Mouse (Mus musculus) myocyte (in vitro differentiated cells): ENCODE results near the gene Myh14.

Experiments
- E2F4 ChIP-seq: IDR thresholded peaks from one replicate; pipeline ENCODE4 v1.6.1; 2011; ENCODE audit warnings: mild to moderate bottlenecking, control low read depth, moderate library complexity; ENCODE audit not compliant: insufficient read depth
- MAX ChIP-seq: IDR thresholded peaks from one replicate; pipeline ENCODE4 v1.6.1; 2011; ENCODE audit warnings: low read depth, mild to moderate bottlenecking, control low read depth
- MYOD1 ChIP-seq, 3 experiments: IDR thresholded peaks; one replicate each; pipeline ENCODE4 v1.6.1; 2011; ENCODE audit warnings: control low read depth in 2 of 3, low read depth in 2 of 3, mild to moderate bottlenecking in 2 of 3, moderate library complexity in 1 of 3; ENCODE audit not compliant: insufficient read length in 2 of 3, control insufficient read depth in 1 of 3
- MYOG ChIP-seq, 3 experiments: IDR thresholded peaks; one replicate each; pipeline ENCODE4 v1.6.1; 2011; ENCODE audit warnings: control low read depth in 2 of 3, low read depth in 2 of 3, mild to moderate bottlenecking in 2 of 3; ENCODE audit not compliant: insufficient read length in 2 of 3, control insufficient read depth in 1 of 3, insufficient read depth in 1 of 3
- POLR2A ChIP-seq: IDR thresholded peaks from one replicate; pipeline ENCODE4 v1.6.1; 2011; ENCODE audit warnings: low read depth, mild to moderate bottlenecking, control low read depth, moderate library complexity; ENCODE audit not compliant: insufficient read length
- POLR2AphosphoS2 ChIP-seq: IDR thresholded peaks from one replicate; pipeline ENCODE4 v1.6.1; 2011; ENCODE audit warnings: low read depth, control low read depth; ENCODE audit not compliant: insufficient read length
- SRF ChIP-seq: IDR thresholded peaks from one replicate; pipeline ENCODE4 v1.6.1; 2011; ENCODE audit warnings: low read depth; ENCODE audit not compliant: control insufficient read depth, insufficient read length
- TCF3 ChIP-seq: IDR thresholded peaks from one replicate; pipeline ENCODE4 v1.6.1; 2011; ENCODE audit warnings: low read depth, control low read depth; ENCODE audit not compliant: insufficient read length
- USF1 ChIP-seq: IDR thresholded peaks from one replicate; pipeline ENCODE4 v1.6.1; 2011; ENCODE audit warnings: low read depth, mild to moderate bottlenecking, control low read depth, moderate library complexity

DNA sequence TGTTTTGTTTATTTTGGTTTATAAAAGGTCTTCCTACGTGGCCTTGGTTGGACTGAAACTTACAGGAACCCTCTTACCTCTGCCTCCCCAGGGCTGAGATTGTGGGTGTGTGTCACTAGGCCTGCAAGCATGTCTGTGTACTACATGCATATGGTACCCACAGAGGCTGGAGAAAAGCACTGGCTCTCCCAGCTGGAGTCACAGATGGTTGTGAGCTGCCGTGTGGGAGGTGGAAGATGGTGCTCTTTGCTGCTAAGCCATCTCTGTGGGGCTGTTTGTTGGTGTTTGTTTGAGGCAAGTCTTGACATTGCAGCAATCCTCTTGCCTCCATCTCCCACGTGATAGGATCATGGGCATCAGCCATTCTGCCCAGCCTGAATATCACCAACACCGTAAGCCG, 9.4 kb downstream of the Myh14 start:
- TF ChIP-seq POLR2A (no peak), MYOD1 (IDR thresholded peaks at IDR 0.05; ENCODE audit: control insufficient read depth in 1 of 3, insufficient read length in 2 of 3, low read depth in 2 of 3) (no peak), POLR2AphosphoS2 (no peak), MAX (no peak), E2F4 (no peak), USF1 (no peak), SRF (no peak), MYOG (IDR thresholded peaks at IDR 0.05; ENCODE audit: control insufficient read depth in 1 of 3, insufficient read depth in 1 of 3, insufficient read length in 2 of 3, low read depth in 2 of 3) (no peak), TCF3 (no peak)
